Mouse (Mus musculus) liver, embryonic 14.5 days (tissue): Measurements from ENCODE around the gene Ormdl3.

ENCODE experiments used
- CTCF ChIP-seq: IDR thresholded peaks from 2 replicates; pipeline ENCODE4 v1.5.1; 2016; ENCODE audit warnings: antibody characterized with exemption, low read depth, control low read depth
- EP300 ChIP-seq: IDR thresholded peaks from 2 replicates; pipeline ENCODE4 v1.6.1; 2016; ENCODE audit warnings: antibody characterized with exemption, low read depth

- no peak for TF ChIP-seq CTCF
- TF ChIP-seq EP300 = no peak
These were observed 10.8 kb upstream of the Ormdl3 start, which contains the start of gene Lrrc3c for GRCm38 (mm10) chr11:98597991-98598390.
